Mouse (Mus musculus) embryo, embryonic 9.5 days (tissue): ENCODE results near the gene Bank1.

Experiments used
- DNase-seq: peaks from one replicate; pipeline ENCODE4 v3.0.0-alpha.2; 2017; ENCODE audit errors: extremely low spot score

Gene Bank1

GRCm38 (mm10) chr3:136109411-136110139 lies 216.3 kb downstream of the Bank1 start:
- no peak for DNase-seq

- no peak for DNase-seq
These were observed 219.4 kb downstream of the Bank1 start for GRCm38 (mm10) chr3:136106452-136106851.

DNA sequence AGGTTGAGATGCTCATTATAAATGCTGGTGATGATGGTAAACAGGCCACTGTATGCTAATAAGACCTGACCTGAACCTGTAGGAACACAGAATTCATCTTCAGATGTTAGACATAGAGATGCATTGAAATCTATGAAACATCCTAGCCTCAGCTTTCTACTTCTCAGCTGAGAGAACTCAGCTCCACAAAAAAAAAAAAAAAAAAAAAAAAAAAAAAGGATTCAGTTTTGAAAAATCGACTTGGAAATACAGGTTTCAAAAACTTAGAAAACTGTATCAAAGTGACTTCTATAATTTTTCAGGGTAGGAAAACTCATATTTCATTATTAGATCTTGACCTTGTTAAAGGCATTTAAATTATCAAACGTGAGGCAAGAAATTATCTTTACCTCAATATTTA lies 222.5 kb downstream of the Bank1 start:
- no peak for DNase-seq

GRCm38 (mm10) chr3:136100973-136101500 lies 224.8 kb downstream of the Bank1 start:
- DNase-seq, result no peak

DNA sequence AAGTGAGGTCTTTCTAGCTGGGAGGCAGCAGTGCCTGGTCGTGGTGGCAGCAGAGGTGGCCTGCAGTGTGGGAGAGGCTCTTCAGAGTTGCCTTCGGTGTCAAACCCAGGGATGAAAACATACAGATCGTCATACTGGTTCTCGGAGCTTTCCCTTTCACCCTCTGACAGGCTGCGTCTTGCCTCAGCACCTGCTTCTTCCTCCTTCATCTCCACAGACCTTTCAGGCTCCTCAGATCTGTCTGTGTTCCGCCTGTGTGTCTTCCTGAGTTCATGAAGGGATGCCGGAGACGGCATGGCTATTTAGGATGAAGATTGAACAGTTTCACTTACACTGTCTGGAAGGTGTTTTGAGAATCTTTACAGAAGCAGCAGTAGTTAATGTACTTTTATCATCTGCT lies 225.6 kb downstream of the Bank1 start:
- no peak for DNase-seq

DNA sequence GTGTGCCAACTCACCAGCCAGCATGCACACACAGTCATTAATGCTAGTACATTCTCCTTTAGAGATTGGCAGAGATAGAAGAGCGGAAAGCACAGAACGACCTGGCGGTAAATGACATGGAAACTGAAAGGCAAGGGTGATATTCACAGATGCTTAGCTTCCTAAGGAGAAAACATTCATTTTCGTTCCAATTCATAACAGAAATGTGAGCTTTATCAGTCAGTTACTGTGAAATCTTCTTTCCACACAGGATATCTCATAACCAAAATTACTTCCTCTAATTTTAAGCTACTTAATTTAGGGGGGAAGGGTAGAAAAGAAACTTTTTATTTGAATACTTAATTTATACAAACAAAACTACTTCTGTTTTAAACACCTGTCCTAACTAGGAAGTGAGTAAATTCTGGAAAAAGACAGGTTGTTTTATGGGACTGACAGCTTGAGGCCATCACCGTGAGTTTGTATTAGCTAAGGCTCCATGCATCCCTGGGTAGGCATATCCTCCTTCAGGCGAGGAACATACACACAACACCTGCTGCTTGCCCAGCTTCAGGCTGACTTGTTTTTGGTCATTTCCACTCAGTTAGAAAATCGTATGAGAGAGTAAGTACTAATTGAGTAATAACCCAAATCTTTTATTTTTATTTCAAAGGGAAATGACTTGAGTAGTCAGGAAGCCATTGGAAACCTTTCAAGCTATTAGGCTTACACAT lies 238.8 kb downstream of the Bank1 start:
- DNase-seq, result no peak

DNA sequence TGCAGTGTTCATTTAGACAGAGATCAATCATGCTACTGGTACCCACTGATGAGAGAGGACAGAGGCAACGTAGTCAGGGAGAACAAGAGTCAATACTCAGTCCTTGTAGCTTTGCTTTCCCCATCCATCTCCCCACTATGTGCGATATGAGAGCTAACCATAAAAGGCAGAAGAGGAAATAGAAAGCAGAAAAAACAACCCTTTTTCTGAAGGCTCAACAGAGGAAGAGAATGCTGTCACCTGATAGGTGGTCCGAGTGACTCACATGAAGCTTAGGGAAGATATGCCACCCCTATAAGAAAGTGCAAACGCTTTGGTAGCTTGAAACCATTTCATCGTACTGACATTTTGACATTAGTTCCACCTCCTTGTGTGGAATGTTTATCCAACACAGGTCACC lies 239.4 kb downstream of the Bank1 start:
- DNase-seq, result no peak

DNA sequence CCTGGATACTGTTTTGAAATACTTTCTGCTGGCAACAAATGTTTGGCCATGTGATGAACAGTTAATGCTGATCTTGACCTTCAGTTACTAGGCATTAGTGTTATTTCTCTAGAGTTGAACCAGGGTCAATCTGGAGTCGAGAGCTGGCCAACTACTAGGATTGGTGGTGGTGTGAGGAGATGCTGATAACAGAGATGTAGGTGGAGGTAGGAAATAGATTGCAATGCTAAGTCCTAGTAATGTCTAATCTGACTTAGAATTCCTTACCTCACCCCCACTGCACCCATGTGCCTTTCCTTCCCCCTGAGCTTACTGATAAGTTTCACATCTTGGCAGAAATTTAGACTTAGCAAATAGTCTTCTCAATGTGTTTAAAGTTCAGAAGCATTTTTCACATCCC lies 240.8 kb downstream of the Bank1 start:
- DNase-seq, result no peak

DNA sequence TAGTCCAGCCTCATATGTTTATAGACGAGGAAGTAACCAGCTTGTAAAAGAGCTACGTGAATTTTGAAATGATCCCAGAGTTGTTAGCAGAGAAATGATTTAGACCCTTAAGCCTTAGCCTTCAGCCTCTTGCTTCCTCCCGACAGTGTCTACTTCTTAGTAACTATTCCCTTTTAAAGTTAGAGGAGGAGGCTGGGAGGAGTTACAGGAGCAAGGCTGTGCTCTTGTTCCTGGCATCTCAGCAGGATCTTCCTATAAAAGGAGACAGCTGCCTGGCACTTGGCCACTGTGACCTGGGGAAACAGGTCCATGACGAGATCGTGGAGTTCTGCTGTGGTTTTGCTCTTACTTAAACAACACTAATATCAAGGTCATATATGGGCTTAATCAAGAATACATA lies 241.8 kb downstream of the Bank1 start:
- no peak for DNase-seq

DNA sequence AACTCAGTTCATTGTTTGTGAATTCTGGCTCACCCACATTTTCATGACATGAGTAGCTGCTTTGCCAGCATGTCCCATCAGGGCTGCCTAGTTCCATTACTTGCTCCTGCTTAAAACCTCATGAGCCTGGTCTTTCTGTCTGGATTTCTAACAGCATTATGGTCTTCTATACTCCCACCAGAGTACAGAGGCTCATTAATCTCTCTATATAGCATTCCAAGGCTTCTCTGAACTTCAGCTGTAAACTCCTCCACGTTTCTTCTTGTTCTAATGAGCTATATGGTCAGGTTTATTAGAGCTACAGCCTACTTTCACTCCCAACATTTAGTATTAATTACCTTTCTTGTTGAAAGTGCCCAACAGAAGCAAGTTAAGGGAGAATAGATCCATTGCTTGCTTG lies 244.6 kb downstream of the Bank1 start:
- DNase-seq, result no peak

GRCm38 (mm10) chr3:136078535-136078934 lies 247.3 kb downstream of the Bank1 start:
- DNase-seq, result no peak

- no peak for DNase-seq
These were observed 255.5 kb downstream of the Bank1 start for GRCm38 (mm10) chr3:136070394-136070793.

DNA sequence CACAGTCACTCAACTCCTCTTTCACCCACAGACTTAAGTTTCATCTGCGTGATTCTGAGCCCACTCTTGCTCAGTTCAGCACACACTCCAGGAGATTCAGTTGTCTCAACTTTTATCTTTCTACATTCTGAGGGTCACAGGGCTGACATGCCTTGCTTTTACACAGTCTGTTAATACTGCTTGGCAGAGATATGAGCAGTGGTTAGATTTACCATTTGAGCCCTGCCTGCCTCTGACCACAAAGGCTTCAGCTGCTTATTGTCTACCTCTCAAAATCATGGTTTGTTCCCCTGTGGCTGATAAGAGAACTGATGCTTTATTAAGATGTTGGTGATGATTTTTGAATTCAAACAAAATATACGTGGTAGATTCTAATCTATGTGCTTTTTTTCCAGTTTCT lies 264.0 kb downstream of the Bank1 start:
- DNase-seq, result no peak

DNA sequence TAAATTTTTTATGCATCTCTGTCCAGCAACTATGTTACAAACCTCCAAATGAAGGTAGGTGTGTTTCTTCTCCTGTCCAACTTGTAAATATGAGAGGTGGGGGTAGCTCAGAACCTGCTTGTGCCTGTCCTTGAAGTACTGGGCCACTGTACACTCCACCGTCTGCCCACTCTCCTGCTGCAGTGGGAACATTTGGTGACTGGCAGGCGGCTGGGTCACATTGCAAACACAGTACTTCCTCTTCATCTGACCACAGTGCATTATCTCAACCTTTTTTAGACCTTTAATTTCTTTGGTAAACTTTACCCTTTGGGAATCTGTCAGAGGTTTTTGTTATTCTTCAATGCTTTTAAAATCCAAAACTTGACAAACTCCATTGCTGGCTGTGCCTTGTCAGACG lies 275.2 kb downstream of the Bank1 start:
- DNase-seq, result no peak

DNA sequence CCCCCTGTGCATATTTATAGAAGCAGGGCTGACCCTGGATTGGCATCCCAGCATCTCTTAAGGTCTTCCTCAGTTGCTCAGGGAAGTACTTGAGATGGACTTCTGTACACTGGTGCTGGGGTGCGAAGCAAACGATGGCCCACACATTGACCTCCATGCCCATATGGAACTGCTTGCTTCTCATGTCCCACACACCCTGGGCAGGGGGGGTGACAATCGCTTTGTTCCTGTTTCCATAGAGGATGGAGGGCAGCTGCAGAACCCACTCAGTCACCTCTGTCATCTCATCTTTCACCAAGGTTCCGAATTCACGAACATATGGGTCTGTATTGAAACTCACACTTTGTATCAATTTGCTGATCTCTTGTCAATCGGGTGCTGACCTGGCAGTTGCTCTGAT lies 275.7 kb downstream of the Bank1 start:
- no peak for DNase-seq

DNA sequence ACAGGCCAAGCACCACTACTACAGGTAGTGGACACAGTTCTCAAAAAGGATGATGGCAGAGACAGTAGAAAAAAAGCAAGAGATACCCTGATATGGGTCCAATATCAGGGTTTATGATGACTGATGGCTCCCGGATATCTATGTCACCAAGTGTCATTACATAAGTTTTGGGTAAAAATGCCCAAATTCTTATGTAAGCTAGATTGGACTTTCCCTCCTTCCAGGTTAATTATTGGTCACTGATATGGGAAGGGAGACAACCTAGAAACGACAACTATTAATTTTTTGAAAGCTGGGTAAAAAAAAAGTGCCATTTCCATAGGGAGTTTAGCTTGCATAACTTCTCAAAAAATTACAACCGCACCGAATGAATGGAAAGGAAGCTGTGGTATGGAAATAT lies 277.8 kb downstream of the Bank1 start:
- DNase-seq, result no peak

GRCm38 (mm10) chr3:136045381-136045780 lies 280.5 kb downstream of the Bank1 start:
- DNase-seq, result no peak

DNA sequence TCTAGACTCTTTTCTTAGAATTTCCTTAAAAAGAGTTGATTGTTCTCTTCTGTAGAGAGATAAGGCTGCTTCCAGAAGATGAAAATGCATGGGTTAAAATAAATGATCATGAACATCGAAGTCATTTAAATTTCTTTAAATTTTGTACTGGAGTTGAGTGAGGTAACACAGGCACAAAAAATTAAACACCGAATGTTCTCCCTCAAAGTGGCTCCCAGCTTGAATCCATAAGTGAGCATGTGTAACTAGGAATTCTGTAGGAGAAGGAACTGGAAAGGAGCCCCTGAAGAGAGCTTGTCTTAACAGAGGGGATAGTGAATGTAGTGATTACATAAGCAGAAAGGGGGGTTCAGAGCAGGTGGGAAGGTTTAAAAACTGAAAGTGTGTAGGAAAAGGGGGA lies 285.8 kb downstream of the Bank1 start:
- no peak for DNase-seq

DNA sequence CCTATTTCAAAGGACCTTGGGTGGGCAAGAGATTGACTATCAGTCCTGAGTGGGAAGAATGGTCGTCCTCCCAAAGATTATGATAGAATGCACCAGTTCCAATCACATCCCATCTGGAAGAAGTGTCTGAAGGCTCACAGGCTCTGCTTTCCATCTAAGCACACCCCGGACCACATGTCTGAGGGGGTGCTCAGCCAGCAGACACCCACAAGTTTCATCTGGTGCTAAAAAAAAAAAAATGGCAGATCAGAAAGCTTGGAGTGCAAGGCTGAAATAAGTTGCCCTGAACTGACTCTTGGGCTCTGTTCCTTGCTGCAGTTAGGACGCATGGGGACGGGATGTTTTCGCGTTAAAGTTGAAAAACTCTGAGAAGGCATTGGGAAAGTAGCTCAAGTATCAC lies 286.4 kb downstream of the Bank1 start:
- DNase-seq, result no peak

GRCm38 (mm10) chr3:136037254-136037653 lies 288.6 kb downstream of the Bank1 start:
- no peak for DNase-seq

- DNase-seq, result peak; percentile 9
These were observed 290.1 kb downstream of the Bank1 start for GRCm38 (mm10) chr3:136035784-136036183.

- no peak for DNase-seq
These were observed 301.0 kb downstream of the Bank1 start for GRCm38 (mm10) chr3:136024876-136025275.

DNA sequence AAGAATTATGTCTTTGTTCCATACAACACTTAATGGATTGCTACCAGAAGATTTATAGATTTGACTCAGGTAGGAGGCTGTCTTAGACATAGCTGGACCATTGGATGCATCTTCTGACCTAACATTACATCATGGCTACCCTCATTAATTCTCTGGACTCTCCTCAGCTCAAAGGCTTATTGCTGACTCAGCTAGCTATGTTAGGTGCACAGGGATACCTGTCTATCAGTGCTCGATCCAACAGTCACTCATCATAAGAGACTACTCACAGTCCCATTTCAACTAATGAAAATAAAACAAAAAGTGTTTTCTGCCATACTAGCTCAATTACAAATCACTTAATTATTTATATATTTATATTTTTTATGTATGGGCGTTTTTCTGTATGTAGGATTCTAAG lies 308.3 kb downstream of the Bank1 start:
- DNase-seq, result no peak
